Mouse (Mus musculus) heart, adult 2 months (tissue): Measurements from ENCODE around the gene Gfm2.

Experiments
- CTCF ChIP-seq: fragments of 200-600 bp; IDR thresholded peaks from 2 replicates; pipeline ENCODE4 v1.8.1; 2022; ENCODE audit warnings: antibody characterized with exemption, mild to moderate bottlenecking, moderate library complexity
- EP300 ChIP-seq: fragments of 200-500 bp; IDR thresholded peaks from 2 replicates; pipeline ENCODE4 v1.6.1; 2011; ENCODE audit warnings: low read depth, low read length, control low read depth; ENCODE audit not compliant: insufficient read depth
- POLR2A ChIP-seq: fragments of 200-500 bp; IDR thresholded peaks from 2 replicates; pipeline ENCODE4 v1.6.1; 2011; ENCODE audit warnings: mild to moderate bottlenecking, low read depth, low read length, control low read depth; ENCODE audit not compliant: insufficient read depth

- TF ChIP-seq POLR2A (peak; percentile 89), CTCF (peak; percentile 49), EP300 (no peak)
These were observed 60.3 kb downstream of the Gfm2 start, which contains the start of gene Hexb for GRCm38 (mm10) chr13:97197932-97198562.
